Mouse (Mus musculus): ENCODE measurements around the gene St6galnac6. TPM values are rescaled to one million over a fixed set of nuclear protein-coding genes. Genes with fewer than 3 reads are reported as not detected.

St6galnac6 gene
- polyA plus RNA-seq, 1 experiment from 2014 or later: 17.3 TPM

GRCm38 (mm10) chr2:32608141-32608777 lies 8.8 kb downstream of the St6galnac6 start:
- Histone ChIP-seq H3K27ac (replicated peaks) (peak overlapping the region; percentile 74), H3K27me3 (replicated peaks; ENCODE audit: low read depth, poor library complexity, severe bottlenecking) (0 out of 2 replicates have a peak, but pooled peaks cover 6% of the 10 kb centered on the region), H3K36me3 (replicated peaks) (peaks cover 17% of the 10 kb centered on the region), H3K9me3 (peaks cover 2% of the 10 kb centered on the region; the same call in 1 of the 2 replicates), H3K4me1 (peaks cover 55% of the 10 kb centered on the region), H3K4me3 (peak overlapping the region; percentile 81)
- DNase-seq (ENCODE audit: low spot score): peak; percentile 81
- 5% methylated on average over 25 of the region's 25 CpGs for WGBS

- Histone ChIP-seq H3K4me3 (peak overlapping the region; percentile 81), H3K27ac (replicated peaks) (peak overlapping the region; percentile 74), H3K27me3 (replicated peaks; ENCODE audit: low read depth, poor library complexity, severe bottlenecking) (0 out of 2 replicates have a peak, but pooled peaks cover 6% of the 10 kb centered on the region), H3K9me3 (peaks cover 2% of the 10 kb centered on the region; the same call in 1 of the 2 replicates), H3K4me1 (peaks cover 55% of the 10 kb centered on the region), H3K36me3 (replicated peaks) (peaks cover 22% of the 10 kb centered on the region)
- 35% methylated on average over 18 of the region's 18 CpGs for WGBS
- no peak for DNase-seq (ENCODE audit: low spot score)
These were observed 9.4 kb downstream of the St6galnac6 start for GRCm38 (mm10) chr2:32608778-32609435.

- Histone ChIP-seq H3K9me3 (peaks cover 2% of the 10 kb centered on the region; the same call in 1 of the 2 replicates), H3K4me1 (peaks cover 54% of the 10 kb centered on the region), H3K4me3 (peak overlapping the region; percentile 50), H3K27ac (replicated peaks) (0 out of 2 replicates have a peak overlapping the region, but pooled peaks have one; percentile 32), H3K36me3 (replicated peaks) (peaks cover 37% of the 10 kb centered on the region), H3K27me3 (replicated peaks; ENCODE audit: low read depth, poor library complexity, severe bottlenecking) (0 out of 2 replicates have a peak, but pooled peaks cover 6% of the 10 kb centered on the region)
- peak; percentile 61 for DNase-seq (ENCODE audit: low spot score)
- WGBS: 18% methylated on average over 23 of the region's 23 CpGs
These were observed 11.2 kb downstream of the St6galnac6 start for GRCm38 (mm10) chr2:32610610-32611229.

- 70% methylated on average over 26 of the region's 26 CpGs for WGBS
- Histone ChIP-seq H3K27ac (replicated peaks) (no peak overlapping the region), H3K27me3 (replicated peaks; ENCODE audit: low read depth, poor library complexity, severe bottlenecking) (0 out of 2 replicates have a peak, but pooled peaks cover 6% of the 10 kb centered on the region), H3K4me1 (peaks cover 42% of the 10 kb centered on the region), H3K9me3 (peaks cover 2% of the 10 kb centered on the region; the same call in 1 of the 2 replicates), H3K36me3 (replicated peaks) (peaks cover 51% of the 10 kb centered on the region), H3K4me3 (no peak overlapping the region)
- no peak for DNase-seq (ENCODE audit: low spot score)
These were observed 12.8 kb downstream of the St6galnac6 start for GRCm38 (mm10) chr2:32612274-32612673.

- 100% methylated on average over 1 of the region's 1 CpGs for whole genome bisulfite sequencing
- H3K36me3 ChIP-seq (replicated peaks): peaks cover 67% of the 10 kb centered on the region
These were observed 17.6 kb downstream of the St6galnac6 start for GRCm38 (mm10) chr2:32617109-32617508.

DNA sequence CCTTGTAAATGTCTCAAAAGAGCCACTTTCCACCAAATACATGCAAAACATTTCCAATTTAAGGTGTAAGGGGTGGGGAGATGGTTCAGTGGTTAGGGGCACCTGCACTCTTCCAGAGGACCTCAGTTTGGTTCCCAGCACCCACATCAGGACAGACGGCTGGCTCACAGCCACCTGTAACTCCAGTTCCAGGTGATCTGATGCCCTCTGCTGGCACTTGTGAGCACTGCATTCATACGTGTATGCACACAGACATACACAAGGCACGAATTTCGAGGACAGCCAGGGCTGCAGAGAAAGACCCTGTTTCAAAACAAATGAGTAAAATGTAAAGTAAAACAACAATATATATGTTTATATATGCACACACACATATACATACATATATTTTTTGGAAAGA lies 18.1 kb downstream of the St6galnac6 start:
- Histone ChIP-seq H3K36me3 (replicated peaks) (peaks cover 62% of the 10 kb centered on the region), H3K4me1 (peaks cover 42% of the 10 kb centered on the region), H3K27me3 (replicated peaks; ENCODE audit: low read depth, poor library complexity, severe bottlenecking) (no peaks in the 10 kb centered on the region), H3K27ac (replicated peaks) (no peak overlapping the region), H3K9me3 (peaks cover 4% of the 10 kb centered on the region; the same call in 1 of the 2 replicates), H3K4me3 (no peak overlapping the region)
- DNase-seq (ENCODE audit: low spot score): no peak
- 94% methylated on average over 4 of the region's 4 CpGs for WGBS

More at GRCm38 (mm10) chr2:32617109-32617508, 17.6 kb downstream of the St6galnac6 start:
- peaks cover 40% of the 10 kb centered on the region for H3K4me1 ChIP-seq
- no peak for DNase-seq (ENCODE audit: low spot score)
- H3K9me3 ChIP-seq: peaks cover 7% of the 10 kb centered on the region; the same call in 1 of the 2 replicates
- H3K27ac ChIP-seq (replicated peaks): no peak overlapping the region
- H3K27me3 ChIP-seq (replicated peaks; ENCODE audit: low read depth, poor library complexity, severe bottlenecking): no peaks in the 10 kb centered on the region
- H3K4me3 ChIP-seq: no peak overlapping the region

DNA sequence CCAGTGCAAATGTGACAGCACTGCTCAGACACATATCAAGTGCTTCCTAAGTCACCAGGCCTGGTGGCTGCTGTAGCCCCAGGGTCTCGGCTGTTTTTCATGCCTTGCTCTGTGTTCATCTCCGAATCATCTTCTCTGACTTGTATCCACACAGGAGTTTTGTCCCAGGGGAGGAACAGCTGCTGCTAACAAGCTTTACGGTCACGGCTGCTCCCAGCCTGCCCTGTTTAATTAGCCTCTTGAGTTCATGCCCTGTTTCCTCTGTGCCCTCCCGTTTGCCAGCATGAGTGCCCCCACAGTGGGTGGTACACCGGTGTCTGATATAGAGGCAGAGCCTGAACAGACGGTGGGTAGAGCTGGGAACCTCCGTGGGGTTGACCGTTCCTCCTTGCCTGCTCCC lies 18.5 kb downstream of the St6galnac6 start:
- H3K9me3 ChIP-seq: peaks cover 4% of the 10 kb centered on the region; the same call in 1 of the 2 replicates
- H3K4me1 ChIP-seq: peaks cover 44% of the 10 kb centered on the region
- WGBS: 75% methylated on average over 9 of the region's 9 CpGs
- no peaks in the 10 kb centered on the region for H3K27me3 ChIP-seq (replicated peaks; ENCODE audit: low read depth, poor library complexity, severe bottlenecking)
- H3K27ac ChIP-seq (replicated peaks): 0 out of 2 replicates have a peak overlapping the region, but pooled peaks have one; percentile 5
- H3K36me3 ChIP-seq (replicated peaks): peaks cover 58% of the 10 kb centered on the region
- no peak for DNase-seq (ENCODE audit: low spot score)
- H3K4me3 ChIP-seq: no peak overlapping the region

- Histone ChIP-seq H3K4me3 (peak overlapping the region; percentile 30), H3K36me3 (replicated peaks) (peaks cover 33% of the 10 kb centered on the region), H3K9me3 (peaks cover 4% of the 10 kb centered on the region; the same call in 1 of the 2 replicates), H3K27me3 (replicated peaks; ENCODE audit: low read depth, poor library complexity, severe bottlenecking) (no peaks in the 10 kb centered on the region), H3K27ac (replicated peaks) (peak overlapping the region; percentile 87), H3K4me1 (peaks cover 66% of the 10 kb centered on the region)
- DNase-seq (ENCODE audit: low spot score): peak; percentile 76
- WGBS: 20% methylated on average over 4 of the region's 4 CpGs
These were observed 21.4 kb downstream of the St6galnac6 start for GRCm38 (mm10) chr2:32620682-32621516.

DNA sequence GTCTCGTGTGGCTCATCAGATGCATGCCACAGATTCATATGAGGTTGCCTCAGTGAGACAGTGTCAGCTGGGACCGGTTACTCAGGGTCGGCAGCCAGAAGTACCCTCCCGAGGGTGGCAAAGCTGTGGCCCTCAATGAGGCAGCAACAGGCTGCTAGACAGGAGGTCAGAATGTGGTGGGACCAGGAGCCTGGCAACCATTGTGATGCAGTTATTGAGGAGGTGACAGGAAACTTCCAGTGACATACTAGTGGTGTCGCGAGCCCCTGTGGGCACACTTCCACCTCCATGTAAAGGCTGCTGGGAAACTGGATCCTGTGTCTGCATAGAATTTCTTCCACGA lies 22.0 kb downstream of the St6galnac6 start, which contains the start of gene Ak1:
Ak1 (plus strand) TSS at position 242 of the 343 bp plus-strand sequence.
- Histone ChIP-seq H3K4me3 (peak within 1 kb of the TSS; percentile 30), H3K9me3 (peaks cover 4% of the 10 kb centered on the region; the same call in 1 of the 2 replicates), H3K27ac (replicated peaks) (peak within 1 kb of the TSS; percentile 87), H3K27me3 (replicated peaks; ENCODE audit: low read depth, poor library complexity, severe bottlenecking) (no peaks in the 10 kb centered on the region), H3K4me1 (peaks cover 72% of the 10 kb centered on the region), H3K36me3 (replicated peaks) (peaks cover 29% of the 10 kb centered on the region)
- WGBS: 18% methylated on average over 7 of the region's 7 CpGs
- no peak for DNase-seq (ENCODE audit: low spot score)

DNA sequence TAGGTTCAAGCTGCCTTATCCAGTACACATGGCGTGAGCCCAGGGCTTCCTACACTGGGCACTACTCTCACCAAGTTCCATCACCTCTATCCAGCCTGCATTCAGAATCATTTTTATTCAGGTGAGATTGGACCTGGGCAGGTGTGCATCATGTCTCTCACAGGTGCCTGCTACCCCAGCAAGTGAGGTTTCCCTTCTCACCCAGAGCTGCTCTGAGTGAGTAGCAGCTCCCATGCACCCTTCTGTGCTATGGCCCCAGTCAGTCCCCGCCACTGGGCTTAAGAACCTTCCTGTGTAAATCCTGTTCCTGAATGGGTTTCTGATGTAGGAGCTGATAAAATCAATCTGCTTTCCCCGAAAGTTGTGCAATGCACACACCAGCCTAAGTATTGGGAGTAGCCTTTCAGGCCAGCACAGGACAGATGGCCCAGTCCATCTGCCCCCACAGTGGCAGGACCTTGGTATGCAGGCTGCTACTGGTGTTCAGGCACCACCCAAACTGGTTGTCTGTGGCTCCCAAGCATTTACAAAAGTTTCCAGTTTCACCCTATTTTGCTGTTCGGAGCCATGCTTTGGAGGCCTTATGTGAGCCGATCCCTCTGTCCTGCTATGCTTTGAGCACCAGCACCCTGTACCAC lies 24.7 kb downstream of the St6galnac6 start:
- 76% methylated on average over 5 of the region's 5 CpGs for WGBS
- peaks cover 1% of the 10 kb centered on the region; the same call in 1 of the 2 replicates for H3K36me3 ChIP-seq (replicated peaks)
- H3K27ac ChIP-seq (replicated peaks): peak overlapping the region; percentile 81
- H3K4me1 ChIP-seq: peaks cover 88% of the 10 kb centered on the region
- DNase-seq (ENCODE audit: low spot score): no peak
- no peaks in the 10 kb centered on the region for H3K27me3 ChIP-seq (replicated peaks; ENCODE audit: low read depth, poor library complexity, severe bottlenecking)
- H3K4me3 ChIP-seq: no peak overlapping the region
- no peaks in the 10 kb centered on the region for H3K9me3 ChIP-seq

- WGBS: 6% methylated on average over 13 of the region's 13 CpGs
- Histone ChIP-seq H3K36me3 (replicated peaks) (no peaks in the 10 kb centered on the region), H3K9me3 (no peaks in the 10 kb centered on the region), H3K4me1 (peaks cover 88% of the 10 kb centered on the region), H3K27me3 (replicated peaks; ENCODE audit: low read depth, poor library complexity, severe bottlenecking) (no peaks in the 10 kb centered on the region), H3K4me3 (peak overlapping the region; percentile 43), H3K27ac (replicated peaks) (peak overlapping the region; percentile 81)
- peak; percentile 76 for DNase-seq (ENCODE audit: low spot score)
These were observed 25.8 kb downstream of the St6galnac6 start for GRCm38 (mm10) chr2:32625212-32625872.
